Mouse (Mus musculus): Measurements from ENCODE around the gene Cnbd2.
"Not testable (repeated sequence)": the region's sequence is repeated elsewhere in the genome, so short reads cannot be mapped to it uniquely, and the experiment has no call there.

Cnbd2 gene

GRCm38 (mm10) chr2:156393155-156393828, 81.2 kb downstream of the Cnbd2 start:
- peak in 1 of 2 experiments; percentile 27 for DNase-seq

GRCm38 (mm10) chr2:156394282-156394681, 82.2 kb downstream of the Cnbd2 start:
- DNase-seq = no peak

- no peak for DNase-seq
These were observed 84.0 kb downstream of the Cnbd2 start for GRCm38 (mm10) chr2:156396096-156396495.

- no peak for DNase-seq
These were observed 85.9 kb downstream of the Cnbd2 start for GRCm38 (mm10) chr2:156397988-156398387.

GRCm38 (mm10) chr2:156399485-156399884, 87.4 kb downstream of the Cnbd2 start:
- DNase-seq = no peak

GRCm38 (mm10) chr2:156401331-156401730, 89.2 kb downstream of the Cnbd2 start:
- peak in 1 of 2 experiments; percentile 23 for DNase-seq

GRCm38 (mm10) chr2:156402036-156402435, 89.9 kb downstream of the Cnbd2 start:
- no peak for DNase-seq

GRCm38 (mm10) chr2:156406987-156407386, 94.9 kb downstream of the Cnbd2 start:
- no peak for DNase-seq

GRCm38 (mm10) chr2:156408168-156408567, 96.1 kb downstream of the Cnbd2 start:
- no peak for DNase-seq

GRCm38 (mm10) chr2:156411348-156411747, 99.2 kb downstream of the Cnbd2 start:
- DNase-seq = not testable (repeated sequence)

- no peak for DNase-seq
These were observed 102.9 kb downstream of the Cnbd2 start for GRCm38 (mm10) chr2:156414996-156415395.

GRCm38 (mm10) chr2:156415674-156416073, 103.6 kb downstream of the Cnbd2 start:
- DNase-seq = no peak

GRCm38 (mm10) chr2:156417194-156417593, 105.1 kb downstream of the Cnbd2 start:
- DNase-seq = no peak

GRCm38 (mm10) chr2:156418467-156418866, 106.4 kb downstream of the Cnbd2 start:
- DNase-seq = no peak

GRCm38 (mm10) chr2:156420327-156420693, 108.2 kb downstream of the Cnbd2 start:
- peak; percentile 19 to 36 for DNase-seq

GRCm38 (mm10) chr2:156420694-156421380, 108.7 kb downstream of the Cnbd2 start, which contains the start of gene Epb41l1:
Epb41l1 (plus strand) TSS chr2:156420909.
- DNase-seq = peak; percentile 41 to 58

- peak; percentile 20 to 34 for DNase-seq
These were observed 109.4 kb downstream of the Cnbd2 start for GRCm38 (mm10) chr2:156421381-156422110.

- DNase-seq = no peak
These were observed 110.5 kb downstream of the Cnbd2 start for GRCm38 (mm10) chr2:156422631-156423030.

GRCm38 (mm10) chr2:156423672-156424071, 111.6 kb downstream of the Cnbd2 start:
- DNase-seq = no peak
